Mouse (Mus musculus) embryonic fibroblast, embryonic 13.5 days (primary cell): ENCODE results near the gene Tsr1.

Experiments
- CTCF ChIP-seq: IDR thresholded peaks from 2 replicates; pipeline ENCODE4 v1.5.1; 2011; ENCODE audit warnings: mild to moderate bottlenecking, control low read depth, low read length, moderate library complexity, borderline replicate concordance; ENCODE audit not compliant: insufficient read depth
- POLR2A ChIP-seq: IDR thresholded peaks from 2 replicates; pipeline ENCODE4 v1.6.1; 2011; ENCODE audit warnings: low read depth, mild to moderate bottlenecking, control low read depth, low read length, moderate library complexity

DNA sequence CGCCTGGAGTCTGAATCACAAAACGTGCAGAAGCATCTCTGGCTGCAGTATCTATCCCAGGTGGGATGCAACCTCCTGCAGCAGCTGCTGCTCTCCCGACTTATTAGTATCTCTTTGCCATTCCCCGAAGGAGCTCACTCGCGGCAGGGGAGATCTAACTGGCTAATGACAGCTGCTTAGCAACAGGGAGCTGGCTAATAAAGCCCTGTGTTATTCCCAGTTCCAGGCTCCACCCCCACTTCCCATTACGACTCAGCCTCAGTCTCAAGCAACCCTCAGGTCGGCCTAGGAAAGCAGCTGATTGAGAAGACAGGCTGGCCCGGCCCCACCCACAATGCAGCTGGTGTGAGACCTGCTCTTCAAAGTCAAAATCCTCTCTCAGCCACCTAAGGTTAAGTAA, 21.1 kb upstream of the Tsr1 start:
- TF ChIP-seq CTCF (no peak), POLR2A (no peak)
